Mouse (Mus musculus) left cerebral cortex, adult 8-10 months (tissue): ENCODE data around the gene Pde4d. TPM values are rescaled to one million over a fixed set of nuclear protein-coding genes. Genes with fewer than 3 reads are reported as not detected.

Experiments
- DNase-seq, 2 experiments: peaks; one replicate each; pipeline ENCODE4 v3.0.0; 2022; ENCODE audit warnings: low spot score in 2 of 2
- total RNA-seq, 4 experiments: library from RNA; stranded (reverse); gene quantifications; 2 replicates each; pipeline ENCODE4 v1.2.4; 2022

Pde4d gene
- total RNA-seq, 4 experiments from 2014 or later, result 92.8 to 110 (median 99.5) TPM

GRCm38 (mm10) chr13:108596938-108597337 is 147.2 kb downstream of the Pde4d start:
- no peak for DNase-seq

DNA sequence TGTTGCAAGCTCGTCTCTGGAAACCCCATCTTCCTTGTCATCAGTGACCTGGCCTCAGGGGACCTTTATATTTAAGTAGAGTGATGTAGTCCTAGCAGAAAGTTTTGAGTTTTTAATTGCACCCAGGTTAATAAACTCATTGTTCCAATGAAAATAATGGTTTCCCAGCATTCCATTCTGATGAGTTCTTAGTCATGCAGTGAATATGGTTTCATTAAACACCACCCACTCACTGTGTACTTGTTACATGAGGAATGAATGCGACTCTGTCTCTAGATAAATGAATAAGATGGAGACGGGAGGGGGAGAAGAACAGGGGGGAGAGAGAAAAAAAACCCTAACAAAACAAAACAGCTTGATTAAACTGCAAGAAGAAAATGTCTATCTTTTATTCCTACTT is 148.9 kb downstream of the Pde4d start:
- no peak for DNase-seq

DNA sequence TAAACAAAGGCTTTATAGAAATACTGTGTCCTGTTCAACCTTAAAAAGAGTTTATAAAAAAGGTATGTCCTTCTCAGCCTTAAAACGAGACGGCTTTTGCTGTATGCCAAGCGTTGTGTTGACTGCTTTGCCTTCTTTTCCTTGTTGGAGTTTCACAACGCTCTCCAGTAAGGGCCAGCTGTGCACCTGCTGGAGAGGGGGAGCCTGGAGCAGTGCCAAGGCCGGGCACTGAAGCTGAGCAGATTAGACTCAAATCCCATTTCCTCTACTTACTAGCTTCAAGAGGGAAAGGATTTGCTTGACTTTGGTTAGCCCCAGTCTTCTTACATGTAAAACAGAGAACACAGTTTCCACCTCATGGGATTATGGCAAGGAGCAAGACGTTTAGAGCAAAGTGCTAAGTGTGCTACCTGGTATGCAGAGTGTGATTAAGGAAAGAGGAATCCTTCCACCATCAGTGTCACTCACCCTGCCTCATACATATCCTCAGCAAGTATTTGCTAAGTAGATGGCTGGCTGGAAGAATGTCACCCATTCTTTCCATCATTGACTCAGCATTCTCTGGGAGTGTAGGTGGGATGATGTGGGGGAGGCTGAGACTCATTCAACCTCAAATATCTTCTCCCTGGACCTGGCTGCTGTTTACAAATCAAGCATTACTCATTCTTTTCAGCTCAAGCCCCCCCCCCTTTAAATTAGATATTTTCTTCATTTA is 149.6 kb downstream of the Pde4d start:
- DNase-seq, result no peak

- no peak for DNase-seq
Measured at GRCm38 (mm10) chr13:108601021-108601420, 151.3 kb downstream of the Pde4d start.

GRCm38 (mm10) chr13:108603502-108603901 is 153.8 kb downstream of the Pde4d start:
- no peak for DNase-seq

GRCm38 (mm10) chr13:108604213-108604612 is 154.5 kb downstream of the Pde4d start:
- DNase-seq, result no peak

- DNase-seq, result no peak
Measured at GRCm38 (mm10) chr13:108618207-108618606, 168.5 kb downstream of the Pde4d start.

DNA sequence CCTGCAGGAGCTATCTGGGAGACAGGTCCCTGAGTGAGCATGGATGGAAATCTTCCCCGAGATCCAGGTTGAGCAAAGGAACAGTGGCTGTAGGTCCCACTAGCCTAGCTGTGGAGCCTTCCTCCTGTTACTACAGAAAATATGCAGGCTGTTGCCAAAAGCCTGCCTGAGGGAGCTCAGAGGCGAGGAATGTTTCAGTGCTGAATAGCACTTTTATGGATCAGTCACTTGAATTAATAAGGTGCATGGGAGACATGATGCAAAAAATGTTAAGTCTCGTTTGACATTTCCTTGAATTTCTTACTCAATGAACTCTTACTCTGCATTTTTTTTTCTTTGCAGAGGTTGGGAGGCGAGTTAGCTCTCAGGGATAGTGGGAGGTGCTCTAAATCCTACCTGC is 172.9 kb downstream of the Pde4d start:
- no peak for DNase-seq

DNA sequence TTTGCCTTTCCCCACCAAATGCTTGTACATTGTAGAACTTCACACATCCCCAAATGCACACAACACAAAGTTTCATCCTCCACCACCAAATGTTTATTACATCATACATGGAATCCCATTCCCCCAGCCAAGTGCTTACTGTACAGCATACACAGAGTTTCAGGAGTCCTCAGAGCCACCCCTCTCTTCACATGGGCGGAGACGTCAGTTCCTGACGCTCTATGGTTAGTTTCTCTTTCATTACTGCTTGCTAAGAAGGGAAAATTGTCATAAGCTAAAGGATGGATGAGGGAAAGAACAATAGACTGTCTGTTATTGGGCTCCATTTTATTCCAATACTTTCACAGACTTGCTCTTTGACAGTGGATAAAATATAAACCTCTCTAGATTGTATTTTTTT is 174.2 kb downstream of the Pde4d start:
- DNase-seq, result no peak

GRCm38 (mm10) chr13:108626166-108626565 is 176.4 kb downstream of the Pde4d start:
- no peak for DNase-seq

- DNase-seq, result no peak
Measured at GRCm38 (mm10) chr13:108628501-108628900, 178.8 kb downstream of the Pde4d start.

DNA sequence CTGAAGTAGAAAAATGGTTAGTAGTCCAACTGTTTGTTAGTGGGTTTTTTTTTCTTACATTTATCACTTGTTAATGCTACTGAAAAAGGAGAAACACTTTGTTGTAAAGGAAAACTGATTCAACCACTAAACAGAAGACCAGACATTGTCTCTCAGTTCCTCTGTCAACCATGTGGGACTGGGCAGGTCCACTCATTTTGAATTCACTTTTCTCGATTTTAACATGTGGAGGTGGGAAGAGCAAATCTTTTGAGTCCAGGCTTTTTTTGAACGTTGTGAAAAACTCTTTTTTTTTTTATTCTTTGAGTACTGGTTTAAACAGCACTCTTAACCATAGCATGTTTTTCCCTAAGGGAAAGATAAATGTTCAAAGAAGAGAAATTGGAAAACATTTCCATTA is 180.8 kb downstream of the Pde4d start:
- DNase-seq, result no peak

GRCm38 (mm10) chr13:108631222-108631621 is 181.5 kb downstream of the Pde4d start:
- no peak for DNase-seq

DNA sequence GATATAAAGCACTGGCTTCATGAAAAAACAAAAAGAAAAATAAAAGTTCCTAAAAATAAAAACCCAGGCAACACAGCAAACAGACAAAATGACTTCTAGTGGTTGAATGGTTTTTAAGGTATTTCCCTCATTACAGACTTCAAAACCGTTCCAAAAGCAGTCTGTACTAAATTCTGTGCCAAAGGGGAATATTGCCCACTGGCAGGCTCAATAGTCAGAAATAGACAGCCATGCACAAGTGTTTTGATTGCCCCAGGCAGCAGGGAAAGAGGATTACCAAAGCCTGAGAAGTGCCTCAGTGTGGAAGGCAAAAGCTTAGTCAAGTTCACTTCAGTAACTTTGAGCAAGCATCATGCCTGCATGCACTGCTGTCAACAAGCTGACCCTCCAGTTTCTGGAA is 186.8 kb downstream of the Pde4d start:
- DNase-seq, result no peak

DNA sequence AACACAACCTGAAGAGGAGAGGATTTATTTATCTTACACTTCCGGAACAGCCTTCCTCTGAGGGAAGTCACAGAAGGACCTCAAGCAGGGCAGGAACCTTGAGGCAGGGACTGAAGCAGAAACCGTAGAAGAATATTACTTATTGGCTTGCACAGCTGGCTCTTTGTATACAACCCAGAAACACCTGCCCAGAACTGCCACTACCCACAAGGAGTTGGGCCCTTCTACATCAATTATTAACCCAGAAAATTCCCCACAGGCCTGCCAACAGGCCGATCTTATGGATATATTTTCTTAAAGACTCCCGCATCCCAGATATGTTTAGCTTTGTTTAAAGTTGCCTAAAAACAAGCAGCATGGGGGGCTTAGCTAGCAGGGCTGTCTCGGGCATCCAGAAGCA is 192.5 kb downstream of the Pde4d start:
- no peak for DNase-seq

DNA sequence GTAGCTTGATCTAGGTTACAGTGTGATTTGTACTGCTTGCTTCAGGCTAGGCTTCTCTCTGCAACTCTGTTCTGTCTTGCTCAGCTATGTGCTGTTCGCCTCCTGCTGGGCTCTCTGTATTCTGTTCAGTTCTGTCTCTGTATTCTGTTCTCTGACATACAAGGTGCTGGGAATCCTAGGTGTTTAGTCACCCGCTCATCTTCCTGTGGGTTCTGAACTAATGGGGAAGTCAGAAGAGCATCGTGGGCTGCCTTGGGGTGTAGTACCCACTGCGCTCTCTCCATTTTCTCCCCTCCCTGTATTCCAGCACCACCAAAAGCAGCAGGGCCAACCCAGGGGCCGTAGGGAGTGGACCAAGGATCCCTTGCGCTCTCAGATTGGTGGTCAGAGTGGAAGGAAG is 197.1 kb downstream of the Pde4d start:
- no peak for DNase-seq

- no peak for DNase-seq
Measured at GRCm38 (mm10) chr13:108647239-108647638, 197.5 kb downstream of the Pde4d start.

- no peak for DNase-seq
Measured at GRCm38 (mm10) chr13:108654026-108654723, 204.4 kb downstream of the Pde4d start.

GRCm38 (mm10) chr13:108666579-108666978 is 216.8 kb downstream of the Pde4d start:
- DNase-seq, result no peak

GRCm38 (mm10) chr13:108667077-108667476 is 217.3 kb downstream of the Pde4d start:
- no peak for DNase-seq

GRCm38 (mm10) chr13:108677056-108677455 is 227.3 kb downstream of the Pde4d start:
- DNase-seq, result no peak

GRCm38 (mm10) chr13:108683018-108683417 is 233.3 kb downstream of the Pde4d start:
- no peak for DNase-seq

GRCm38 (mm10) chr13:108685817-108686216 is 236.1 kb downstream of the Pde4d start:
- no peak for DNase-seq
